Mouse (Mus musculus) midbrain, postnatal 0 days (tissue): ENCODE measurements at regions not wholly inside any gene's neighbourhood (a gene's known extent, or its start where the extent isn't known, plus 50 kb on each side); places are given as distances from the start of the nearest gene placed in this dataset.
"Not testable (repeated sequence)": the region's sequence is repeated elsewhere in the genome, so short reads cannot be mapped to it uniquely, and the experiment has no call there.

Experiments used
- ATAC-seq: fragments of 200-750 bp; cut with Nextera tagmentation; 2 replicates; pipeline ENCODE4 v1.8.0; 2017; ENCODE audit warnings: moderate number of reproducible peaks, mild to moderate bottlenecking, moderate TSS enrichment, moderate library complexity; ENCODE audit not compliant: low FRiP score
- DNase-seq: peaks from one replicate; pipeline ENCODE4 v3.0.0-alpha.2; 2015; ENCODE audit warnings: low spot score
- H3K27ac ChIP-seq: fragments of 300-500 bp; sonication (generic); 2 replicates; pipeline ENCODE4 v1.5.1; 2014; ENCODE audit warnings: low read depth, mild to moderate bottlenecking, low read length, mixed read lengths
- H3K27me3 ChIP-seq: fragments of 300-500 bp; sonication (generic); 2 replicates; pipeline ENCODE4 v1.6.1; 2014; ENCODE audit warnings: low read length, control low read depth, mixed read lengths; ENCODE audit not compliant: insufficient read depth
- H3K36me3 ChIP-seq: fragments of 300-500 bp; sonication (generic); 2 replicates; pipeline ENCODE4 v1.6.1; 2014; ENCODE audit warnings: low read length, control low read depth, mixed read lengths; ENCODE audit not compliant: insufficient read depth
- H3K4me1 ChIP-seq: fragments of 300-500 bp; sonication (generic); 2 replicates; pipeline ENCODE4 v1.6.1; 2014; ENCODE audit warnings: mild to moderate bottlenecking, control low read depth, antibody characterized with exemption, low read length, mixed read lengths; ENCODE audit not compliant: insufficient read depth
- H3K4me2 ChIP-seq: fragments of 300-500 bp; sonication (generic); 2 replicates; pipeline ENCODE4 v1.6.1; 2014; ENCODE audit warnings: low read depth, mild to moderate bottlenecking, low read length, mixed read lengths; ENCODE audit not compliant: poor library complexity, severe bottlenecking
- H3K4me3 ChIP-seq: fragments of 300-500 bp; sonication (generic); 2 replicates; pipeline ENCODE4 v1.5.1; 2014; ENCODE audit warnings: low read depth, mild to moderate bottlenecking, low read length, moderate library complexity
- H3K9ac ChIP-seq: fragments of 300-500 bp; sonication (generic); replicated peaks from 2 replicates; pipeline ENCODE4 v1.6.1; 2014; ENCODE audit warnings: mild to moderate bottlenecking, low read length, moderate library complexity, mixed read lengths; ENCODE audit not compliant: poor library complexity, severe bottlenecking
- H3K9me3 ChIP-seq: fragments of 300-500 bp; sonication (generic); 2 replicates; pipeline ENCODE4 v1.6.1; 2016; ENCODE audit warnings: low read length, control low read depth
- CTCF ChIP-seq: IDR thresholded peaks from 2 replicates; pipeline ENCODE4 v1.5.1; 2016; ENCODE audit warnings: antibody characterized with exemption, mild to moderate bottlenecking
- WGBS: fragments of 180-500 bp; shearing (Covaris S2); extraction: QIAGEN DNeasy Blood & Tissue Kit; methylation state at CpG from one replicate; pipeline ENCODE4 v1.1.7; 2014; 5-methylcytosine and 5-hydroxymethylcytosine counted together

- no peaks in the 10 kb centered on the region for H3K9me3 ChIP-seq
- H3K9ac ChIP-seq = no peak overlapping the region
- no peak overlapping the region for H3K4me2 ChIP-seq
- no peak overlapping the region for H3K4me3 ChIP-seq
- no peak overlapping the region for H3K27ac ChIP-seq
- no peaks in the 10 kb centered on the region for H3K36me3 ChIP-seq
- WGBS = 83% methylated on average over 2 of the region's 2 CpGs
- no peak for TF ChIP-seq CTCF
- ATAC-seq = no peak
- H3K27me3 ChIP-seq = no peaks in the 10 kb centered on the region
- H3K4me1 ChIP-seq = no peaks in the 10 kb centered on the region
- DNase-seq = peak; percentile 5
Observed at GRCm38 (mm10) chr13:87649289-87649688, 1172.0 kb upstream of the Edil3 start.

GRCm38 (mm10) chr13:87672461-87672860 lies 1148.8 kb upstream of the Edil3 start:
- H3K27ac ChIP-seq, H3K4me1 ChIP-seq, H3K36me3 ChIP-seq, H3K9ac ChIP-seq, H3K4me2 ChIP-seq, ATAC-seq, H3K4me3 ChIP-seq, H3K9me3 ChIP-seq, DNase-seq, H3K27me3 ChIP-seq: not testable (repeated sequence)
- 90% methylated on average over 4 of the region's 4 CpGs for WGBS

GRCm38 (mm10) chr13:87678917-87679316 lies 1142.4 kb upstream of the Edil3 start:
- no peaks in the 10 kb centered on the region for H3K9me3 ChIP-seq
- no peak for DNase-seq
- no peak for ATAC-seq
- H3K36me3 ChIP-seq = no peaks in the 10 kb centered on the region
- no peaks in the 10 kb centered on the region for H3K27me3 ChIP-seq
- no peak overlapping the region for H3K27ac ChIP-seq
- H3K4me3 ChIP-seq = no peak overlapping the region
- TF ChIP-seq CTCF = no peak
- H3K9ac ChIP-seq = no peak overlapping the region
- H3K4me2 ChIP-seq = no peak overlapping the region
- H3K4me1 ChIP-seq = no peaks in the 10 kb centered on the region
